Mouse (Mus musculus) myocyte (in vitro differentiated cells): ENCODE data around the gene Slc9a5.

Source experiments
- CEBPB ChIP-seq: IDR thresholded peaks from 2 replicates; pipeline ENCODE4 v1.6.1; 2011; ENCODE audit warnings: mild to moderate bottlenecking, moderate library complexity; ENCODE audit not compliant: poor library complexity, insufficient read depth, severe bottlenecking
- E2F4 ChIP-seq: IDR thresholded peaks from one replicate; pipeline ENCODE4 v1.6.1; 2011; ENCODE audit warnings: mild to moderate bottlenecking, control low read depth, moderate library complexity; ENCODE audit not compliant: insufficient read depth
- MAX ChIP-seq: IDR thresholded peaks from one replicate; pipeline ENCODE4 v1.6.1; 2011; ENCODE audit warnings: low read depth, mild to moderate bottlenecking, control low read depth
- MYOG ChIP-seq, 3 experiments: IDR thresholded peaks; one replicate each; pipeline ENCODE4 v1.6.1; 2011; ENCODE audit warnings: control low read depth in 2 of 3, low read depth in 2 of 3, mild to moderate bottlenecking in 2 of 3; ENCODE audit not compliant: insufficient read length in 2 of 3, control insufficient read depth in 1 of 3, insufficient read depth in 1 of 3
- POLR2A ChIP-seq: IDR thresholded peaks from one replicate; pipeline ENCODE4 v1.6.1; 2011; ENCODE audit warnings: low read depth, mild to moderate bottlenecking, control low read depth, moderate library complexity; ENCODE audit not compliant: insufficient read length
- POLR2AphosphoS2 ChIP-seq: IDR thresholded peaks from one replicate; pipeline ENCODE4 v1.6.1; 2011; ENCODE audit warnings: low read depth, control low read depth; ENCODE audit not compliant: insufficient read length
- REST ChIP-seq: IDR thresholded peaks from one replicate; pipeline ENCODE4 v1.6.1; 2011; ENCODE audit warnings: mild to moderate bottlenecking, control low read depth, moderate library complexity; ENCODE audit not compliant: insufficient read depth, insufficient read length
- SRF ChIP-seq: IDR thresholded peaks from one replicate; pipeline ENCODE4 v1.6.1; 2011; ENCODE audit warnings: low read depth; ENCODE audit not compliant: control insufficient read depth, insufficient read length
- TCF12 ChIP-seq: IDR thresholded peaks from one replicate; pipeline ENCODE4 v1.6.1; 2011; ENCODE audit warnings: mild to moderate bottlenecking, control low read depth; ENCODE audit not compliant: poor library complexity, insufficient read depth, severe bottlenecking
- USF1 ChIP-seq: IDR thresholded peaks from one replicate; pipeline ENCODE4 v1.6.1; 2011; ENCODE audit warnings: low read depth, mild to moderate bottlenecking, control low read depth, moderate library complexity

DNA sequence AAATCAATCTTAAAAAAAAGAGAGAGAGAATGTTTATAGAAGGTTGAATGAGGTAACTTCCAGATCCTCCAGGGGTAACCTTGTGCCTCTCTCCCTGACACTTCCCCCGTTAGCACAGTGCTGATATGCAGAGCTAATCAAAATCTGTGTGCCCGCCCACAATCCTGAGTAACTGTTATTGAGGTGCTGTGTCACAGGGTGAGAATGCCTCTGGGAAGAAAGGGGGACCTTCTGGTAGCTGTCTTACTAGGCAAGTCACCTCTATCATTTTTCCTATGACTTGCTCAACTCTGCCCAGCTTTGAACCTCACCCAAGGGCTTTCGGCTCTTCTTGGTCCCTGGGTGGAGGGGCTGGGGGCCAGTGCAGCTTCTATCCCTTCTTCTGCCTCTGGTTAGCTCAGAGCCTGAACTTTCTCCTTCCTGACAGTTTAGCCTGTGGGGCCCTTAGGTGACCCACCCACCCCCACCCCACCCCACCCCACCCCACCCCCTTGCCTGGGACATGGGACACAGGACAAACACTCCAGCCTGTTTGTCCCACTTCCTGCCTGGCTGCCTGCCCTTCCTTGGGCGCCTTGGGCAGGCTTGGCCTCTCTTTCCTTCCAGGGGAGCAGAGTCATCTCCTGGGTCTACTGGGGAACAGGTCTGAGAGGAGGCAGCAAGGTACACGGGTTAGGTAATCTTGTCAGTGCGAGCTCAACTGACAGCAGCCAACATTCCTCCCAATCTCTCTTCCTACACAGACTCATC, 8.6 kb upstream of the Slc9a5 start:
- TF ChIP-seq POLR2A (no peak), USF1 (no peak), TCF12 (no peak), MYOG (IDR thresholded peaks at IDR 0.05; ENCODE audit: control insufficient read depth in 1 of 3, insufficient read depth in 1 of 3, insufficient read length in 2 of 3, low read depth in 2 of 3) (no peak), REST (no peak), SRF (no peak), E2F4 (no peak), POLR2AphosphoS2 (no peak), CEBPB (no peak), MAX (no peak)
